Mouse (Mus musculus): ENCODE measurements around the gene Pkig. TPM values are rescaled to one million over a fixed set of nuclear protein-coding genes. Genes with fewer than 3 reads are reported as not detected.
A peak's percentile ranks its signal among the peaks of the same experiment; 100 is the strongest.
"Not testable (repeated sequence)": the region's sequence is repeated elsewhere in the genome, so short reads cannot be mapped to it uniquely, and the experiment has no call there.

The Pkig gene
- polyA plus RNA-seq, 1 experiment from 2014 or later: 119 TPM

DNA sequence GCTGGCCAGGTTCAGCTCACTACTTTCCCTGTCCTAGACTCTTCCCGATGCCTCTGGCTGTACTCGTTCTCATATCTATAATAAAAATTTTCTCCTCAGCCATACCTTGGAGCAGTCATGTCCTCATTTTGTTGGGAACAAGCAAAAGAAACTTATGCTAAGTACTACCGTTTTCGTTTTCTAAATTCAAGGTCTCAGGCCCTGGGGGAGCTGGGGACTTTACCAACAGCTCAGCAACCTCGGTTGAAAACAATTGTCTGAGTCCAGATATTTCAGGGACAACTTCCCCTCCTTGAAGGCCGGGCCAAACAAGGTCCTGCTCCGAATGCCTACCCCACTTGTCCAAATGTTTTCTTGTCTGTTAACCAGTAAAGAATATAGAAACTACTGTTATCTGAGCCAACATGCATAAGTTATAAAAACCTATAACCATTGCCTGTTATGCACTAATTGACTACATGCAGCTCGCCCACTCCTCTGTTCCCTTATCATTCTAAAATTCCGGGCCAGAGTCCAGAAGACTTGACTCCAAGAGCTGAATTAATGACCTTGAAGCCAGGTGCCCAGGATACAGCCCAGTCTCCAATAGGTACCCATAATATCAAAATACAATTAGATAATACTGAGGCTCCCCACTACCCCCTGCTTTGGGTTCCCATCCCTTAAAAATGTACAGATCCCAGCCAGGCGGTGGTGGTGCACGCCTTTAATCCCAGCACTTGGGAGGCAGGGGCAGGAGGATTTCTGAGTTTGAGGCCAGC, 12.3 kb upstream of the Pkig start:
- 81% methylated on average over 11 of the region's 11 CpGs for WGBS

GRCm38 (mm10) chr2:163646461-163647080, 11.6 kb upstream of the Pkig start:
- no peak for ATAC-seq (ENCODE audit: low FRiP score)
- H3K36me3 ChIP-seq: no peaks in the 10 kb centered on the region
- 89% methylated on average over 5 of the region's 5 CpGs for WGBS

More for the DNA sequence above, 12.3 kb upstream of the Pkig start:
- peaks cover 3% of the 10 kb centered on the region; the same call in 1 of the 2 replicates for H3K36me3 ChIP-seq
- H3K4me3 ChIP-seq: no peak overlapping the region
- peaks cover 31% of the 10 kb centered on the region for H3K4me1 ChIP-seq (replicated peaks)
- ATAC-seq (ENCODE audit: low FRiP score): no peak
- H3K27ac ChIP-seq: peak overlapping the region; percentile 99
- no peaks in the 10 kb centered on the region for H3K9me3 ChIP-seq
- H3K9ac ChIP-seq: no peak overlapping the region
- H3K4me2 ChIP-seq: no peak overlapping the region; the same call in 1 of the 2 replicates
- no peaks in the 10 kb centered on the region for H3K27me3 ChIP-seq

GRCm38 (mm10) chr2:163655699-163656098, 2.5 kb upstream of the Pkig start:
- H3K4me2 ChIP-seq; H3K27ac ChIP-seq; H3K36me3 ChIP-seq; H3K9ac ChIP-seq; ATAC-seq (ENCODE audit: low FRiP score); H3K4me3 ChIP-seq; H3K9me3 ChIP-seq; H3K27me3 ChIP-seq: not testable (repeated sequence)
- 98% methylated on average over 9 of the region's 12 CpGs for WGBS
- peaks cover 15% of the 10 kb centered on the region for H3K4me1 ChIP-seq (replicated peaks)

More at GRCm38 (mm10) chr2:163646461-163647080, 11.6 kb upstream of the Pkig start:
- Histone ChIP-seq H3K4me1 (replicated peaks) (peaks cover 28% of the 10 kb centered on the region), H3K4me3 (no peak overlapping the region), H3K4me2 (no peak overlapping the region), H3K27ac (no peak overlapping the region), H3K9me3 (no peaks in the 10 kb centered on the region; the same call in 1 of the 2 replicates), H3K27me3 (no peaks in the 10 kb centered on the region), H3K9ac (no peak overlapping the region)

DNA sequence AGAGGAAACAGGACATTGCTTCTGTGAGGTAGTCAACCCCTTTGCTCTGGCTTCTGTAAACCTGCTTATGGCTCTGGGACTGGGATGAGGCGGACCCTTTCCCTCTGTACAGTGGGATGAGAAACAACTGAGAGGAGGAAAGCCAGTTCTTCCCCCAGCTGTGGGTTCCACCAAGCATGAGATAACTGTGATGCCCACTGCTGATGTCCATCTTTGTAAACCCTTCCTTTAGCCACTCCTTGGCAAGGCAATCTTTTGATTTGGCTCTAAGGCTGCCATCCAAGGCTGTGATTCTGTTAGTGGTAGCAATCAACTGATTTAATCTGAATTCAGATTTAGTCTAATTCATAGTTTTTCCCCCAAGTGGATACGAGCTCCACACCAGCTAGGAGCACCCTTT, 700 bp upstream of the Pkig start:
- Histone ChIP-seq H3K4me3 (no peak overlapping the region), H3K4me2 (no peak overlapping the region), H3K36me3 (no peaks in the 10 kb centered on the region), H3K27me3 (no peaks in the 10 kb centered on the region), H3K9me3 (no peaks in the 10 kb centered on the region), H3K9ac (peak overlapping the region; percentile 83; the same call in 1 of the 2 replicates), H3K4me1 (replicated peaks) (peaks cover 33% of the 10 kb centered on the region), H3K27ac (no peak overlapping the region)
- 92% methylated on average over 2 of the region's 2 CpGs for WGBS
- no peak for ATAC-seq (ENCODE audit: low FRiP score)

DNA sequence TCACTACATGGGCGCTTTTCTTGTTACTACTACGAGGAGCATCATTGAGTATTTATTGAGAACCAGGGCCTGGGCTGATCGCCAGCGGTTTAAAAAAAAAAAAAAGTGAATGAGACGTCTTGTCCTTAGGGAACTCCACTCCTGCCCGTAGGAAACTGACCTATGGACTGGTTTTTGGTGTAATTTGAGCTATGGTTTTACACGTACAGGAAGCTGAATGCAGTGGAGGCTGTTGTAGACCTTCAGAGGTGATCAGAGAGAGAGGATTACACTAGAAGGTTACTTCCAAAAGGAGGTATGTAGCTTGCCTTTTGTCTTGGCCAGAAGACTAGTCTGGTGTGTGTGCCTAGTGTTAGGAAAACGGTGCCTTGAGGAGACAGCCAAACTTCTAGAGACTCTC, 755 bp downstream of the Pkig start:
- H3K27ac ChIP-seq: no peak overlapping the region; the same call in 1 of the 2 replicates
- no peaks in the 10 kb centered on the region for H3K9me3 ChIP-seq
- no peaks in the 10 kb centered on the region for H3K36me3 ChIP-seq
- WGBS: under 1% methylated on average over 8 of the region's 8 CpGs
- peaks cover 33% of the 10 kb centered on the region for H3K4me1 ChIP-seq (replicated peaks)
- H3K4me3 ChIP-seq: peak overlapping the region; percentile 84
- no peak; the same call in 1 of the 2 replicates for ATAC-seq (ENCODE audit: low FRiP score)
- peak overlapping the region; percentile 62 for H3K4me2 ChIP-seq
- peak overlapping the region; percentile 83 for H3K9ac ChIP-seq
- H3K27me3 ChIP-seq: no peaks in the 10 kb centered on the region

DNA sequence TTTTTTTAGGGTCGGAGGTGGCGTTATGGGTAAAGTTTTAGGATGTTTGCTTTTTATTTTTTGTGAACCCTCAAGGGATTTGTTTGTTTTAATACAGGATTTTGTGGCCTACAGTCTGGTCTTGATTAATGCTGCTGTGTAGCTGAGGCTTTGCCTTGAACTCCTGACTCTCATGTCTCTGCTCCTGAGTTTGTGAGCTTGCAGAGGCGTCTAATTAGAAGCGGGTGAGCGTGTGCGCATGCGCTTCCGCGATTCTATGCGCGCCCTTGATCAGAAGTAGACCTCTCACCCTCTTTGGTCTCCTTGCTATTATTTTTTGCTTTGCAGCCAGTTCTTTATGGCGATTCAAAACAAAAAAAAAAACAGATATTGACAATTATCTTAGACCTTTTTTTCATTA, 1.2 kb downstream of the Pkig start:
- Histone ChIP-seq H3K36me3 (no peaks in the 10 kb centered on the region), H3K4me1 (replicated peaks) (peaks cover 35% of the 10 kb centered on the region), H3K9me3 (no peaks in the 10 kb centered on the region), H3K4me2 (peak overlapping the region; percentile 62), H3K27me3 (no peaks in the 10 kb centered on the region), H3K4me3 (peak overlapping the region; percentile 84), H3K9ac (peak overlapping the region; percentile 83), H3K27ac (no peak overlapping the region)
- no peak for ATAC-seq (ENCODE audit: low FRiP score)
- WGBS: 84% methylated on average over 12 of the region's 12 CpGs

DNA sequence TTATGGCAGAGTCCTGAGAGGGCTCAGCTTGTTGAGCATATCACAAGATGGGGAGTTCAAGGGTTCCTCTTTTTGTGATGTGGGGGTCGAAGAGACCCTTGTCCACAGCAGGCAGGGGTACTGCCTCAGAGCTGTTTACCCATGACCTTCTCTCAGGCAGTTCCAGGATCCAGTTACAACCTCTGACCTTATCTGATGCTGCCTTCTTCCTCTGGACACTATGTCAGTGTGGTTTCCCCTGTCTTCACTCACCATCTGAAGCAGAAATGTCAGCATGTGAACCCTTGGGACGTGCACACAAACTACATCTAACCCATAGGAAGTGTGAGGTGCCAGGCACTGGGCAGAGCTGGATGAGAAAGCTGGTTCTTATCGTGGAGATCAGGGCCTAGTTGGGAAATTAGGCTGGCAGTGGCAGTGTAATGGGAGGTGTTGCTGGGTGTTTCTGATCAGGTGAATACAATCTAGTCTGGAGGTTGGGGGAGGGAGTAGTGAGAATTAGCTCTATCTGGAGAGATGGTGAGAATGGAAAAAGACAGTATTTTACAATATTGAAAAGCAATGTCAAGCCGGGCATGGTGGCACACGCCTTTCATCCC, 2.0 kb downstream of the Pkig start:
- Histone ChIP-seq H3K27me3 (no peaks in the 10 kb centered on the region), H3K4me2 (no peak overlapping the region), H3K9ac (peak overlapping the region; percentile 1; the same call in 1 of the 2 replicates), H3K36me3 (no peaks in the 10 kb centered on the region), H3K4me3 (no peak overlapping the region), H3K4me1 (replicated peaks) (peaks cover 35% of the 10 kb centered on the region), H3K27ac (no peak overlapping the region), H3K9me3 (no peaks in the 10 kb centered on the region)
- 86% methylated on average over 5 of the region's 5 CpGs for WGBS
- no peak for ATAC-seq (ENCODE audit: low FRiP score)

DNA sequence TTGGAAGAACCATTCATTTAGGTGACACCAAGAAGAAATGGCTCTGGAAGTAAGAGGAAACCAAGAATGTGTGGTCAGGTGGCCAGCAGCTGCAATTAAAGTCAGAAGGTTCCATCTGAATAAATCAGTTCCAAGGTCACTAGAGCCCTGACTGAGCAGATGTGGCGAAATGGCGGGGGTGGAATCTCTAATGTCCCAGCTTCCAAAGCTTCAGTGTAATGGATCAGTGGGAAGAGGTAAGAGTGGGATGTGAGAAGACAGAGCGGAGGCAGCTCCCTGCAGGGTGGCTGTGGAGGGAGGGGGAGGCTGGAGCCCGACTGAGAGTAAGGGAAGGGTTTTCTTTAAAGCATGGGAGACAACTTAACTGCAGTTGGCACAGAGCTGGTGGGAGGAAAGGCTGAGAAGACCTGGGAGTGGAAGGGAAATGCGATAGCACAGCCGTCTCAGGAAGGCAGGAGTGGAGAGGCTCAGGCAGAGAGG, 3.2 kb downstream of the Pkig start:
- Histone ChIP-seq H3K9me3 (no peaks in the 10 kb centered on the region), H3K4me1 (replicated peaks) (peaks cover 35% of the 10 kb centered on the region), H3K36me3 (no peaks in the 10 kb centered on the region), H3K4me2 (no peak overlapping the region), H3K4me3 (no peak overlapping the region), H3K9ac (0 out of 2 replicates have a peak overlapping the region, but pooled peaks have one; percentile 49), H3K27me3 (no peaks in the 10 kb centered on the region), H3K27ac (0 out of 2 replicates have a peak overlapping the region, but pooled peaks have one; percentile 35)
- no peak for ATAC-seq (ENCODE audit: low FRiP score)
- 43% methylated on average over 6 of the region's 6 CpGs for WGBS

DNA sequence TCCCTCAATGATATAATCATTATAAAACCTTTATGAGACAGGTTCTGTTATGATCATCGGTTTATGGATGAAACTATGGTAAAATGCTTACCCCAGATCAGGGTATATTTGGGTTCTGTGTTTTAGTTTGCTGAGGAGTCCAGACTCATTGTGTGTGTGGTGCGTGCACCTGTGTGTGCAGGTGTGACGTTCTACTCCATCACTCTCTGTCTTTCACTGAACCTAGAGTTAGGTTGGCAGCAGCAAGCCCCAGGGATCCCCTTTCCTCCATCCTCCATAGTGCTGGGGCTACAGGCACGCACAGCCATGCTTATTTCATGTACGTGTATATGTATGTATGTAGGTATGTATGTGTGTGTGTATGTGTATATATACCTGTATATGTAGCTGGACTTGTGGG, 3.9 kb downstream of the Pkig start:
- H3K9ac ChIP-seq: no peak overlapping the region
- H3K27ac ChIP-seq: no peak overlapping the region
- H3K36me3 ChIP-seq: no peaks in the 10 kb centered on the region
- no peaks in the 10 kb centered on the region for H3K9me3 ChIP-seq
- H3K4me1 ChIP-seq (replicated peaks): peaks cover 35% of the 10 kb centered on the region
- H3K27me3 ChIP-seq: no peaks in the 10 kb centered on the region
- H3K4me3 ChIP-seq: no peak overlapping the region
- WGBS: 97% methylated on average over 5 of the region's 5 CpGs
- ATAC-seq (ENCODE audit: low FRiP score): no peak
- no peak overlapping the region for H3K4me2 ChIP-seq

DNA sequence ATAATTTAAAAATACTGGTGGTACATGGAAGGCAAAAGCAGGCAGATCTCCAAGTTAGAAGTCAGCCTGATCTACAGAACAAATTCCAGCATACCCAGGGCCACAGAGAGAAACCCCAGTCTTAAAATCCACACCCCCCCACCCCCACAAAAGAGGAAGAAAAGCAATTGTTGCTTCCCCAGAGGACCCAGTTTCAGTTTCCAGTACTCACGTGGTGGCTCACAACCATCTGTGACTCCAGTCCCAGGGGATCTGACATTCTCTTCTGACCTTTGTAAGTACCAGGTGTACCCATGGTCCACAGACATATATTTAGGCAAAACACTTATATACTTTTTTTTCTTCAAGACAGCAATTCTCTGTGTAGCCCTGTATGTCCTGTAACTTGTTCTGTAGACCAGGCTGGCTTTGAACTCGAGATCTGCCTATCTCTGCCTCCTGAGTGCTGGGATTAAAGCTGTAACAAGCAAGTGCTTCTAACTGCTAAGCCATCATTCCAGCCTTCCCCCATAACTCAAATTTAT, 4.6 kb downstream of the Pkig start:
- H3K27ac ChIP-seq: no peak overlapping the region
- no peak overlapping the region for H3K9ac ChIP-seq
- no peaks in the 10 kb centered on the region for H3K9me3 ChIP-seq
- peaks cover 35% of the 10 kb centered on the region for H3K4me1 ChIP-seq (replicated peaks)
- WGBS: 57% methylated on average over 2 of the region's 2 CpGs
- no peaks in the 10 kb centered on the region for H3K27me3 ChIP-seq
- H3K4me3 ChIP-seq: no peak overlapping the region
- H3K36me3 ChIP-seq: no peaks in the 10 kb centered on the region
- ATAC-seq (ENCODE audit: low FRiP score): no peak
- no peak overlapping the region for H3K4me2 ChIP-seq

- ATAC-seq (ENCODE audit: low FRiP score): no peak
- Histone ChIP-seq H3K9ac (no peak overlapping the region), H3K4me3 (no peak overlapping the region), H3K9me3 (no peaks in the 10 kb centered on the region), H3K4me1 (replicated peaks) (peaks cover 34% of the 10 kb centered on the region), H3K27ac (no peak overlapping the region), H3K4me2 (no peak overlapping the region), H3K27me3 (no peaks in the 10 kb centered on the region), H3K36me3 (no peaks in the 10 kb centered on the region)
- 57% methylated on average over 3 of the region's 3 CpGs for WGBS
Observed at GRCm38 (mm10) chr2:163663930-163664329, 5.7 kb downstream of the Pkig start.

DNA sequence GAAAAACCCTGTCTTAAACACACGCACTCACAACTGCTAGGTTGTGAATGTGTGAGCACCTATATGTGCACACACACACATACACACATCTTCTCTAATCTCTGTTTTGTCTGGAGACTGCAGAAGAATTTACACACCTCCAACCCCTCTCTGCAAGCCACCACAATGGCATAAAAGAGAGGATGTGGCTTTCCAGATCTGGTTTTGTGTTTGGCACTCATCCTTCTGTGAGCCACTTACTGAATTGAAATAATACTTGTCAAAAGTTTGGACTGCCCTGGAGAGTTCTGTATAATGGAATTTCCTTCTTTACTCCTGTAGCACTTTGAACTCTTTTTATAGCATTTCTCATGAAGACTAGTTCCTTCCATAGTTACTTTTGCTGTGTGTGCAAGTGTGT, 8.9 kb downstream of the Pkig start:
- Histone ChIP-seq H3K36me3 (no peaks in the 10 kb centered on the region), H3K4me3 (no peak overlapping the region), H3K9ac (no peak overlapping the region), H3K27me3 (no peaks in the 10 kb centered on the region), H3K4me1 (replicated peaks) (peaks cover 7% of the 10 kb centered on the region), H3K27ac (no peak overlapping the region), H3K9me3 (no peaks in the 10 kb centered on the region), H3K4me2 (no peak overlapping the region)
- no peak for ATAC-seq (ENCODE audit: low FRiP score)
- 100% methylated on average over 1 of the region's 1 CpGs for WGBS
